Mouse (Mus musculus) stomach, embryonic 14.5 days (tissue): ENCODE data around the gene Cnih1. TPM values are rescaled to one million over a fixed set of nuclear protein-coding genes. Genes with fewer than 3 reads are reported as not detected.

Source experiments
- ATAC-seq: fragments of 200-750 bp; cut with Nextera tagmentation; 2 replicates; pipeline ENCODE4 v1.8.0; 2017; ENCODE audit warnings: low read depth, moderate TSS enrichment; ENCODE audit not compliant: insufficient number of reproducible peaks, insufficient read depth, low FRiP score
- H3K27ac ChIP-seq: fragments of 300-500 bp; sonication (generic); 2 replicates; pipeline ENCODE4 v1.5.1; 2014; ENCODE audit warnings: mild to moderate bottlenecking, low read length, moderate library complexity, mixed read lengths
- H3K27me3 ChIP-seq: fragments of 300-500 bp; sonication (generic); 2 replicates; pipeline ENCODE4 v1.6.1; 2014; ENCODE audit warnings: low read length, control low read depth, mixed read lengths; ENCODE audit not compliant: control insufficient read depth, insufficient read depth
- H3K36me3 ChIP-seq: fragments of 300-500 bp; sonication (generic); 2 replicates; pipeline ENCODE4 v1.6.1; 2014; ENCODE audit warnings: mild to moderate bottlenecking, control low read depth, low read length, moderate library complexity, mixed read lengths; ENCODE audit not compliant: control insufficient read depth, insufficient read depth
- H3K4me1 ChIP-seq: fragments of 300-500 bp; sonication (generic); 2 replicates; pipeline ENCODE4 v1.6.1; 2014; ENCODE audit warnings: low read length, control low read depth, mixed read lengths; ENCODE audit not compliant: control insufficient read depth, insufficient read depth
- H3K4me2 ChIP-seq: fragments of 300-500 bp; sonication (generic); replicated peaks from 2 replicates; pipeline ENCODE4 v1.6.1; 2014; ENCODE audit warnings: low read depth, low read length, control low read depth
- H3K4me3 ChIP-seq: fragments of 300-500 bp; sonication (generic); 2 replicates; pipeline ENCODE4 v1.5.1; 2014; ENCODE audit warnings: low read depth, low read length, control low read depth
- H3K9ac ChIP-seq: fragments of 300-500 bp; sonication (generic); replicated peaks from 2 replicates; pipeline ENCODE4 v1.6.1; 2014; ENCODE audit warnings: low read depth, mild to moderate bottlenecking, control low read depth, low read length, moderate library complexity, mixed read lengths
- H3K9me3 ChIP-seq: fragments of 300-500 bp; sonication (generic); 2 replicates; pipeline ENCODE4 v1.6.1; 2016; ENCODE audit warnings: low read depth, low read length, control low read depth; ENCODE audit not compliant: control insufficient read depth
- WGBS: fragments of 180-500 bp; shearing (Covaris S2); extraction: QIAGEN DNeasy Blood & Tissue Kit; methylation state at CpG from one replicate; pipeline ENCODE4 v1.1.7; 2014; 5-methylcytosine and 5-hydroxymethylcytosine counted together
- polyA plus RNA-seq: library from polyadenylated mRNA; unstranded; fragments of >200 nt; fragmentation: Nextera tagmentation; extraction: Ambion mirVana; gene quantifications from 2 replicates; pipeline ENCODE4 v1.2.1, GENCODE M21; 2014

Cnih1 gene
- polyA plus RNA-seq, 1 experiment from 2014 or later: 217 TPM

DNA sequence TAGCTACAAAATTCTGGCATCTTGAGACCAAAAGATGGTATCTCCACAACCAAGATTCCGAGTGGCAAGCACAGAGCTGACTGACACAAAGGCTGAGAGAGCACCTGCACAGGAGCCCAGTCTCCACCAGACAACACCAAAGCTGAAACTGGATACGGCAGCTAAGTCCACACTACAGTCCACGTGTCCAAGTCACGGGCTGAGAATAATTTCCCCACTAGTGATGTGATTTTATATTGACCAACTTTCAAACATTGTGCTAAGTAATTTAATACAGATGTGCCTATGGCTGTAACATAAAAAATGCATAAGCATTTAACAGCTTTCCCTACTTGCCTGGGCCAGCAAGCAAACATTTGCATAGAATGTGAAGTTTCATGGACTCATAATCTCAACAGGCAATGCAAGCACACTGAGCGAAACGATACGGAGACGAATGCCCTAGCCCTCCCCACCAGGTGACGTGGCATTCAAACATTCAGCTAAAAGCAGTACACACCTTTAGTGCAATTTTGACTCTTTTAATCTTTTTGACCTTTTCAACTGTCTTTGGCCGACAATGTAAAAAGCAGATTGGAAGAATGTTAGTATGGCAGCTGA is 4.8 kb downstream of the Cnih1 start:
- no peak overlapping the region for H3K4me3 ChIP-seq
- H3K9me3 ChIP-seq: peaks cover 8% of the 10 kb centered on the region; the same call in 1 of the 2 replicates
- no peak overlapping the region for H3K9ac ChIP-seq
- no peaks in the 10 kb centered on the region for H3K27me3 ChIP-seq
- H3K36me3 ChIP-seq: peaks cover 26% of the 10 kb centered on the region
- no peak for ATAC-seq
- no peak overlapping the region for H3K4me2 ChIP-seq
- no peak overlapping the region for H3K27ac ChIP-seq
- WGBS: 88% methylated on average over 10 of the region's 10 CpGs
- peaks cover 10% of the 10 kb centered on the region; the same call in 1 of the 2 replicates for H3K4me1 ChIP-seq

DNA sequence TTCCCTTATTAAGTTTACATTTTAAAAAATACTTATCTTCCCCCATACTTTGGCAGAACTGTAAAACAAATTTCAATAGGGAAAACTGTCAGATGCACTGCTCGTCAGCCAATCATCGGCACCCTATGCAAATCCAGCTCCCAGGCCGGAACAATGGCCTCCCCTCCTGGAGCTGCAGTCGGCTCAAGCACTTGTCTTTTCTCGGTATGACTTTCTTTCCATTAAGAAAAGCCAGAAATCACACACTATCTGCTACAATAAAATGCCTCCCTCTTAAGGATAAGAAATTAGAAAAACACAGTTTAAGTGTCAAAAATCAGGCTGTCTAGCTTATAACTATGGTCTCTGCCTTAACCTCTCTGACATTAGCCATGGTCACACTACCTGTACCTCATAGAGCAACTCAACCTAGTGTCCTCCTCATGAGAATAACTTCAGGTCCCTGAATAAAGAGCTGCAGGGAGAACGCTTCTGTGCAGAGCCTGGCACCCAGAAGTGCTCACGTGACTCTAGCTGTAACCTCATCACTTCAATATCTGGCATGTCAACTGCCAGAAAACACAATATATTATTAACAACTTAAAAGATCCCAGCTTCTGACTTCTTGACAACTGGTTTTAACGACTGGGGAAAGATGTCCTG is 5.9 kb downstream of the Cnih1 start:
- Histone ChIP-seq H3K9ac (no peak overlapping the region), H3K4me1 (peaks cover 10% of the 10 kb centered on the region; the same call in 1 of the 2 replicates), H3K27ac (no peak overlapping the region), H3K4me2 (no peak overlapping the region), H3K27me3 (no peaks in the 10 kb centered on the region), H3K36me3 (peaks cover 37% of the 10 kb centered on the region), H3K9me3 (peaks cover 8% of the 10 kb centered on the region; the same call in 1 of the 2 replicates), H3K4me3 (no peak overlapping the region)
- no peak for ATAC-seq
- WGBS: 84% methylated on average over 8 of the region's 8 CpGs

DNA sequence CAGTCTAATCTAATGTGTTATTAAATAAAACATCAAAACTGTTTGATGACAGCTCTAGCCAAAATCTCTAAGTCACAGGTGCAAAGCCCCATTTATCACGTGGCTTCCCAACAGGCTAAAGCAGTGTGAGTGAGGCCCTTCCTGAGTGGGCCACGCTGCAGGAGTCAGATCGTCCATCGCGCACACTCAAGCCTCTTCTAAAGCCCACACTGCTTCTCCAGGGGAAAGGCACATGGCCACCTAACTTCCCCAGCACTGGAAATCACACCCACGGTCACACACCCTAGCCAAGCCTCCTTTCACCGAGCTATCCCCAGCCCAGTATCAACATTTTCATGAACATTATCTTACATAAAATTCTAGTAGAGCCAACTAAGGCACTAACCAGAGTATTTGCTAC is 7.1 kb downstream of the Cnih1 start:
- ATAC-seq: no peak
- no peak overlapping the region for H3K4me2 ChIP-seq
- H3K36me3 ChIP-seq: peaks cover 46% of the 10 kb centered on the region
- no peak overlapping the region for H3K9ac ChIP-seq
- H3K27ac ChIP-seq: no peak overlapping the region
- WGBS: 93% methylated on average over 7 of the region's 7 CpGs
- no peaks in the 10 kb centered on the region for H3K27me3 ChIP-seq
- no peak overlapping the region for H3K4me3 ChIP-seq
- H3K9me3 ChIP-seq: peaks cover 8% of the 10 kb centered on the region; the same call in 1 of the 2 replicates
- H3K4me1 ChIP-seq: 0 out of 2 replicates have a peak, but pooled peaks cover 2% of the 10 kb centered on the region

DNA sequence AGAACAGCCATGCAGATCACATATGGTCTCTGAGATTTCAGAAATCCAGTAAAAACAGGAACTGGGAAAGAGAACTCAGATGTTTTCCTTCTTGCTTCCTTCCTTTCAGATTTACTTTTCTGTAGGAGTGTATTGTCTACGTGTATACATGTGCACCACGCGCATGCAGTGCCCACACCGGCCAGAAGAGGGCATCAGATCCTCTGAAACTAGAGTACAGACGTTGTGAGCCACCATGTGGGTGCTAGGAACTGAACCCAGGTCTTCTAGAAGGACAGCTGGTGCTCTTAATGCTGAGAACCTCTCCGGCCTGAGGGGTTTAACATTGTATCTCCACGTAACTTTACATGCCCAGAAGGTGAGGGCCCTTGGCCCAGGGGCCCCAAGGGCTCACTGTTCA is 9.0 kb downstream of the Cnih1 start:
- WGBS: 96% methylated on average over 7 of the region's 7 CpGs
- Histone ChIP-seq H3K36me3 (peaks cover 55% of the 10 kb centered on the region), H3K4me3 (no peak overlapping the region), H3K27ac (no peak overlapping the region), H3K4me1 (no peaks in the 10 kb centered on the region), H3K9ac (no peak overlapping the region), H3K4me2 (no peak overlapping the region), H3K9me3 (peaks cover 8% of the 10 kb centered on the region; the same call in 1 of the 2 replicates), H3K27me3 (no peaks in the 10 kb centered on the region)
- ATAC-seq: no peak

DNA sequence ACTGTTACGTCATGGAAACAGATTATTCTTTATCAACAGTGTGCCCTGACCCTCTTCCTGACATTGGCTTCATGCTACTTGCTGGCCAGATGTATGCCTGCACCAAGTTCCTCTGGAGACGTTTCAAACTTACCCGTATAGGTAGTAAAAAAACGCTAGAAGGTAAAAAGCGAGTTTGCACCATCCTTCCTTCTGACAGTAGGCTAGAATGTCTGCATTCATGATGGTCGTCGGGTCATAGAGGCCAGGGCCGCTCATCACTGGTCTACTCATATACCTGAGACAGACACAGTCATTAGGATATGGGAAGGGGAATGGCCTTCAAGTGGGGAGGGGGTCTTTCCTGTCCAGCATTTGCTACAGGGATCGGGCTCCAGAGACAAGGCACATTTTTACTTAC is 9.5 kb downstream of the Cnih1 start:
- peaks cover 8% of the 10 kb centered on the region; the same call in 1 of the 2 replicates for H3K9me3 ChIP-seq
- no peak for ATAC-seq
- H3K27me3 ChIP-seq: no peaks in the 10 kb centered on the region
- H3K36me3 ChIP-seq: peaks cover 55% of the 10 kb centered on the region
- H3K4me3 ChIP-seq: no peak overlapping the region
- 97% methylated on average over 9 of the region's 9 CpGs for WGBS
- H3K9ac ChIP-seq: no peak overlapping the region
- H3K4me1 ChIP-seq: no peaks in the 10 kb centered on the region
- no peak overlapping the region for H3K4me2 ChIP-seq
- no peak overlapping the region for H3K27ac ChIP-seq

DNA sequence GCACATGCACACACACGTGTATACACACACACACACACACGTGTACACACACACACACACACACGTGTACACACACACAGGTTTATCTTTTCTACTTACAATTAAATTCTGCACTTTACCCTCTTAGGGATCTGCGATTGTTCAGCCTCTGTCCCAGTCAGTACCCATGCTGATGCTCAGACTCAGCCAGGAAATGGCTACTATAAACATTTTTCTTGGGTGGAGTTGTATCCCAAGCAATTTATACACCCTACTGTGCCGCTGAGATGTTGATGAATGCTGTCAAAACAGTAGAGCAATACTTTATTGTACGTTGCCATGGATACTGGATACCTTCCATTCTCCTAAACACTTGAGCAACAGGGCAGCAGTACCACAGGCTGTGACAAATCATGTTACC is 18.2 kb downstream of the Cnih1 start:
- no peaks in the 10 kb centered on the region for H3K9me3 ChIP-seq
- WGBS: 74% methylated on average over 6 of the region's 6 CpGs
- H3K36me3 ChIP-seq: peaks cover 42% of the 10 kb centered on the region

DNA sequence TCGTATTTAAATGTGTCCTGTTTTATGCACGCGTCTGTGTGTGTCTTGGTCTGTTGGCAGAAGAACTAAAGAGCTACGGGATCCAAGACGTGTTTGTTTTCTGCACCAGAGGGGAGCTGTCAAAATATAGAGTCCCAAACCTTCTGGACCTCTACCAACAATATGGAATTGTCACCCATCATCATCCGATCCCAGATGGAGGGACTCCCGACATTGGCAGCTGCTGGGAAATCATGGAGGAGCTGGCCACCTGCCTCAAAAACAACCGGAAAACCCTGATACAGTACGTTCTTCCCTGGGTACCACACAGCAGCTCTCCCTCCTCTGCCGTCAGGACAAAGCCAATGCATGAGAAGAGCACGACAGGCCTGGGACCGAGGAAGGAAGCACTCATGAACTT is 21.1 kb downstream of the Cnih1 start:
- ATAC-seq: no peak
- no peaks in the 10 kb centered on the region for H3K27me3 ChIP-seq

More for the DNA sequence above, 18.2 kb downstream of the Cnih1 start:
- Histone ChIP-seq H3K4me3 (no peak overlapping the region), H3K4me1 (no peaks in the 10 kb centered on the region), H3K4me2 (no peak overlapping the region), H3K9ac (no peak overlapping the region), H3K27ac (no peak overlapping the region), H3K27me3 (no peaks in the 10 kb centered on the region)
- no peak for ATAC-seq

DNA sequence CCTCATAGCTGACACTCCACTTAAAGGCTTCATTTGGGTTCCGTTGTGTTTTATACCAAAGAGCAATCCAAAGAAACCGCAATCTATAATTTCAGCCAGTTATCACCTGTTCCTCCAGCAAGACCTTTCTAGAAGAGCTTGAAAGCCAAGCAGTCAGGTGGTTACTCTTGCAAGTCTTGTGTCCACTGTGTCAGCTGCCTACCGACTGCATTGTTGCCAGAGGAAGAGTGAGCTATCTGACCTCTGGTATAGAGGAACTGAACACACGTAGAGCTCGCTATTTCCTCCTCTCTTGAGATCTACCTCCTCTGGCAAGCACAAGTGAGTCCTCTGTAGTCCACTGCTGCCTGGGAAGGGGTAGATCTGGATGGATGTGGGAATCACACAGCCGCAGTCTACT is 27.0 kb downstream of the Cnih1 start:
- H3K27ac ChIP-seq: no peak overlapping the region
- 39% methylated on average over 6 of the region's 6 CpGs for WGBS
- peak overlapping the region; percentile 65 for H3K4me3 ChIP-seq
- H3K36me3 ChIP-seq: peaks cover 5% of the 10 kb centered on the region; the same call in 1 of the 2 replicates
- peak overlapping the region; percentile 43; the same call in 1 of the 2 replicates for H3K9ac ChIP-seq
- no peaks in the 10 kb centered on the region for H3K27me3 ChIP-seq
- no peak for ATAC-seq
- H3K4me2 ChIP-seq: peak overlapping the region; percentile 78
- H3K9me3 ChIP-seq: 0 out of 2 replicates have a peak, but pooled peaks cover 4% of the 10 kb centered on the region
- H3K4me1 ChIP-seq: peaks cover 5% of the 10 kb centered on the region; the same call in 1 of the 2 replicates

More for the DNA sequence above, 21.1 kb downstream of the Cnih1 start:
- Histone ChIP-seq H3K4me3 (no peak overlapping the region), H3K27ac (no peak overlapping the region), H3K4me2 (no peak overlapping the region), H3K9ac (no peak overlapping the region), H3K9me3 (no peaks in the 10 kb centered on the region), H3K4me1 (no peaks in the 10 kb centered on the region), H3K36me3 (peaks cover 38% of the 10 kb centered on the region)
- WGBS: 91% methylated on average over 12 of the region's 12 CpGs
